Comparison of ENCODE assay signal across 8 mouse cellular contexts in the genomic region with DNA sequence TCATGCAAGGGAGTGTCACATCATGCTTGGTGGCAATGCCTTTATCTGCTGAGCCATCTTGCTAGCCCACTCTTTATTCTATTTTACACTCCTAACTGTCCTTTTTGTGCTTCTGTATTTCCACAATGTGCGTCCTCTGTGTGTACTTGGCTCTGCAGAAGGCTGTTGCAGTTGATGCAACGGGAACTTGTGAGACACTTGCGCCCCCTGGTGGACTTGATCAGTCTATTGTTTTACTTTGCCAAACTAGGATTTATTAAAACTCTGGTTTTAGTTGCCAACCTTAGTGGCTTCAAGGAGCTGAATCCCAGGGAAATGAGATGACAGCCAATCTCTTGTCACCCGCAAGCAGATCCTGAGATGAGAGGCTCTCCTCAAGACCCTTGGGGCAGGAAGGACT. TPM values are rescaled to one million over a fixed set of nuclear protein-coding genes. Genes with fewer than 3 reads are reported as not detected.
A peak's percentile ranks its signal among the peaks of the same experiment; 100 is the strongest.
DNase-seq lines count a peak whose midpoint lies in the region; TF ChIP-seq lines count a peak whose summit lies in the region.
"Had no signal": no experiment of that assay in that cellular context is flagged by ENCODE, and none has a peak within 500 bp of the region (broad histone marks: within the 10 kb centered on the region; RNA-seq: fewer than 3 reads in every experiment).

No protein-coding gene starts in this region.

- H3K9me3 ChIP-seq in ES-Bruce4 (replicated peaks; ENCODE audit: control insufficient read depth, insufficient read depth, low read length, poor library complexity, severe bottlenecking): peaks cover 15% of the 10 kb centered on the region
- H3K9me3 ChIP-seq: limb, embryonic 15.5 days had no signal

- H3K27ac ChIP-seq in ES-Bruce4 (ENCODE audit: insufficient read depth, low read length): no peak overlapping the region
- no peak overlapping the region for H3K27ac ChIP-seq in layer of hippocampus, adult 2 months
- peak overlapping the region; percentile 98 for H3K27ac ChIP-seq in small intestine, adult 2 months (ENCODE audit: insufficient read depth, low read depth, low read length)
- H3K27ac ChIP-seq: limb, embryonic 15.5 days had no signal

- no peak overlapping the region for H3K9ac ChIP-seq in ES-Bruce4 (ENCODE audit: low read depth, poor library complexity, severe bottlenecking)
- H3K9ac ChIP-seq: limb, embryonic 15.5 days had no signal

- H3K4me1 ChIP-seq in ES-Bruce4 (ENCODE audit: control insufficient read depth, insufficient read depth, low read length): no peaks in the 10 kb centered on the region
- H3K4me1 ChIP-seq in small intestine, adult 2 months (ENCODE audit: control insufficient read depth, insufficient read depth, insufficient read length, low read length): peaks cover 8% of the 10 kb centered on the region

- no peak overlapping the region for H3K4me3 ChIP-seq in ES-Bruce4 (ENCODE audit: low read depth, low read length)
- no peak overlapping the region for H3K4me3 ChIP-seq in layer of hippocampus, adult 2 months
- H3K4me3 ChIP-seq in small intestine, adult 2 months (ENCODE audit: low read depth, low read length): peak overlapping the region; percentile 17; the same call in 1 of the 2 replicates
- H3K4me3 ChIP-seq: limb, embryonic 15.5 days had no signal

- DNase-seq in B cell, adult 2 months: peak; percentile 93 to 94
- DNase-seq in c-Kit-positive CD71-positive TER-119-positive erythroid progenitor cells, embryonic 14.5 days (ENCODE audit: low spot score): peak; percentile 86
- peak; percentile 79 for DNase-seq in gastrocnemius, adult 18-20 months (ENCODE audit: low spot score)
- DNase-seq in layer of hippocampus, adult 2 months (ENCODE audit: low spot score in 2 of 2): peak; percentile 39 to 74
- DNase-seq in lung, postnatal 10 days: peak; percentile 89

- no peaks in the 10 kb centered on the region for H3K27me3 ChIP-seq in ES-Bruce4 (ENCODE audit: control insufficient read depth, insufficient read depth, low read length, poor library complexity, severe bottlenecking)
- H3K27me3 ChIP-seq in small intestine, adult 2 months (ENCODE audit: control insufficient read depth, insufficient read depth, low read length): no peaks in the 10 kb centered on the region
- H3K27me3 ChIP-seq: limb, embryonic 15.5 days had no signal

- H3K36me3 ChIP-seq in ES-Bruce4 (ENCODE audit: control insufficient read depth, insufficient read depth, low read length, poor library complexity, severe bottlenecking): no peaks in the 10 kb centered on the region
- no peaks in the 10 kb centered on the region for H3K36me3 ChIP-seq in small intestine, adult 2 months (ENCODE audit: control insufficient read depth, insufficient read depth, low read length)
- H3K36me3 ChIP-seq: limb, embryonic 15.5 days had no signal

- TF ChIP-seq CTCF in ES-Bruce4 (IDR thresholded peaks at IDR 0.05; ENCODE audit: low read depth, low read length): peak; percentile 82
- TF ChIP-seq CTCF in layer of hippocampus, adult 2 months (conservative IDR thresholded peaks at IDR 0.05): peak; percentile 87
- TF ChIP-seq CTCF in small intestine, adult 2 months (IDR thresholded peaks at IDR 0.05; ENCODE audit: extremely low read depth, insufficient read length, insufficient replicate concordance, low read depth, low read length): peak; percentile 85; the same call in 1 of the 2 replicates

- WGBS in small intestine, adult 2 months: 18% methylated on average over 4 of the region's 4 CpGs

- TF ChIP-seq POLR2A in ES-Bruce4 (IDR thresholded peaks at IDR 0.05; ENCODE audit: insufficient read depth, low read length): no peak
- TF ChIP-seq POLR2A in small intestine, adult 2 months (IDR thresholded peaks at IDR 0.05; ENCODE audit: low read depth, low read length): no peak

- no peak for TF ChIP-seq EP300 in ES-Bruce4 (IDR thresholded peaks at IDR 0.05; ENCODE audit: insufficient read depth, low read depth, low read length)

RNA-seq across cellular contexts. Expression of a gene that starts 2.0 kb away (rescaled TPM):
- 29.3 and 32.1 TPM in 2 replicates for polyA plus RNA-seq in ES-Bruce4 (2011; ENCODE audit: insufficient read depth, insufficient read length, low read depth, missing spikeins)
- 100 to 1,000 TPM; 206 to 226 TPM for total RNA-seq in gastrocnemius, adult 18-20 months (2021)
- 10 to 100 TPM; 46.2 to 49.4 TPM for total RNA-seq in layer of hippocampus, adult 2 months (2021)
- polyA plus RNA-seq in small intestine, adult 2 months (2012; rRNA removed): 231 and 289 TPM in 2 replicates

RNA-seq across cellular contexts. Expression of a gene that starts 10.1 kb away (rescaled TPM):
- polyA plus RNA-seq in ES-Bruce4 (2011; ENCODE audit: insufficient read depth, insufficient read length, low read depth, missing spikeins): 119 and 155 TPM in 2 replicates
- 100 to 1,000 TPM; 480 to 487 TPM for total RNA-seq in gastrocnemius, adult 18-20 months (2021)
- total RNA-seq in layer of hippocampus, adult 2 months (2021): 100 to 1,000 TPM; 395 to 398 TPM
- 798 and 1,214 TPM in 2 replicates for polyA plus RNA-seq in small intestine, adult 2 months (2012; rRNA removed)

RNA-seq across cellular contexts. Expression of a gene that starts 11.5 kb away (rescaled TPM):
- 0.91 and 2.3 TPM in 2 replicates for polyA plus RNA-seq in ES-Bruce4 (2011; ENCODE audit: insufficient read depth, insufficient read length, low read depth, missing spikeins)
- total RNA-seq in gastrocnemius, adult 18-20 months (2021): not detected
- not detected for total RNA-seq in layer of hippocampus, adult 2 months (2021)
- polyA plus RNA-seq in small intestine, adult 2 months (2012; rRNA removed): 11.8 and 15.0 TPM in 2 replicates

RNA-seq across cellular contexts. Expression of a gene that starts 33.5 kb away (rescaled TPM):
- polyA plus RNA-seq in ES-Bruce4 (2011; ENCODE audit: insufficient read depth, insufficient read length, low read depth, missing spikeins): not detected in 2 replicates
- total RNA-seq in gastrocnemius, adult 18-20 months (2021): not detected
- not detected for total RNA-seq in layer of hippocampus, adult 2 months (2021)
- polyA plus RNA-seq in small intestine, adult 2 months (2012; rRNA removed): 24.8 TPM in 1 of 2 replicates, not detected in the other
- polyA plus RNA-seq: limb, embryonic 15.5 days had no signal

RNA-seq across cellular contexts. Expression of a gene that starts 35.3 kb away (rescaled TPM):
- polyA plus RNA-seq in ES-Bruce4 (2011; ENCODE audit: insufficient read depth, insufficient read length, low read depth, missing spikeins): 77.9 and 89.6 TPM in 2 replicates
- total RNA-seq in gastrocnemius, adult 18-20 months (2021): 100 to 1,000 TPM; 423 to 466 TPM
- total RNA-seq in layer of hippocampus, adult 2 months (2021): 100 to 1,000 TPM; 240 to 245 TPM
- 92.8 and 170 TPM in 2 replicates for polyA plus RNA-seq in small intestine, adult 2 months (2012; rRNA removed)

Comparison
In these comparisons a context has a peak if more than half of its experiments do, and no peak if none do; other contexts are left out.
1. RNA of a gene that starts 2.0 kb away (total RNA-seq): 206 to 226 TPM in gastrocnemius, adult 18-20 months; 46.2 to 49.4 TPM in layer of hippocampus, adult 2 months; every median in the first group is over 4 times any median in the second.
2. Peak in every context shown above with its lines, with median percentiles within 50 percentile points of each other: DNase-seq and CTCF ChIP-seq.